Mouse (Mus musculus) regulatory T cell (primary cell): Measurements from ENCODE around the gene Gtpbp2.

Experiments used
- in situ Hi-C: fragments of 300-600 bp; cut with MboI, MseI; formaldehyde crosslinking; loops from one replicate; pipeline ENCODE4 v1.15.1; 2025; ENCODE audit warnings: high pct_unique_total_duplicates

Gene Gtpbp2

GRCm38 (mm10) chr17:46160686-46161085 is at the start of gene Gtpbp2:
Gene Gtpbp2 (plus strand): TSS chr17:46161032.
- in situ Hi-C loops: no loop called here

- in situ Hi-C loops: loop anchor here (5.0 kb wide), 1 partner anchor 388 kb away; no protein-coding TSS in a partner anchor
Measured at GRCm38 (mm10) chr17:46115489-46115888, 45.3 kb upstream of the Gtpbp2 start.

- in situ Hi-C loops: loop anchor here (5.0 kb wide), 1 partner anchor 389 kb away; no protein-coding TSS in a partner anchor
Measured at GRCm38 (mm10) chr17:46116138-46116537, 44.7 kb upstream of the Gtpbp2 start.

GRCm38 (mm10) chr17:46116881-46117280 is 44.0 kb upstream of the Gtpbp2 start:
- in situ Hi-C loops: loop anchor here (5.0 kb wide), 1 partner anchor 390 kb away; no protein-coding TSS in a partner anchor

GRCm38 (mm10) chr17:46117623-46118422 is 43.0 kb upstream of the Gtpbp2 start:
- in situ Hi-C loops: loop anchor here (5.0 kb wide), 1 partner anchor 391 kb away; no protein-coding TSS in a partner anchor

- in situ Hi-C loops: loop anchor here (5.0 kb wide), 1 partner anchor 391 kb away; no protein-coding TSS in a partner anchor
Measured at GRCm38 (mm10) chr17:46118423-46118850, 42.4 kb upstream of the Gtpbp2 start.

GRCm38 (mm10) chr17:46119641-46120040 is 41.2 kb upstream of the Gtpbp2 start:
- in situ Hi-C loops: loop anchor here (5.0 kb wide), 1 partner anchor 392 kb away; no protein-coding TSS in a partner anchor

- in situ Hi-C loops: no loop called here
Measured at GRCm38 (mm10) chr17:46122791-46123190, 38.0 kb upstream of the Gtpbp2 start.

GRCm38 (mm10) chr17:46123285-46123684 is 37.5 kb upstream of the Gtpbp2 start:
- in situ Hi-C loops: no loop called here

- in situ Hi-C loops: no loop called here
Measured at GRCm38 (mm10) chr17:46123953-46124700, 36.7 kb upstream of the Gtpbp2 start.

- in situ Hi-C loops: no loop called here
Measured at GRCm38 (mm10) chr17:46126608-46127007, 34.2 kb upstream of the Gtpbp2 start.

GRCm38 (mm10) chr17:46127814-46128493 is 32.9 kb upstream of the Gtpbp2 start:
- in situ Hi-C loops: no loop called here

- in situ Hi-C loops: no loop called here
Measured at GRCm38 (mm10) chr17:46129741-46130498, 30.9 kb upstream of the Gtpbp2 start.

GRCm38 (mm10) chr17:46132058-46132718 is 28.6 kb upstream of the Gtpbp2 start:
- in situ Hi-C loops: no loop called here

GRCm38 (mm10) chr17:46132862-46133261 is 28.0 kb upstream of the Gtpbp2 start:
- in situ Hi-C loops: no loop called here

GRCm38 (mm10) chr17:46138563-46139236 is 22.1 kb upstream of the Gtpbp2 start:
- in situ Hi-C loops: no loop called here

- in situ Hi-C loops: no loop called here
Measured at GRCm38 (mm10) chr17:46139872-46140271, 21.0 kb upstream of the Gtpbp2 start.

- in situ Hi-C loops: no loop called here
Measured at GRCm38 (mm10) chr17:46143578-46144423, 17.0 kb upstream of the Gtpbp2 start, which contains the start of gene Rsph9. Gene Rsph9 (minus strand): TSS chr17:46144216.
